Mouse (Mus musculus) myocyte (in vitro differentiated cells): Measurements from ENCODE around the gene Pdcd11. TPM values are rescaled to one million over a fixed set of nuclear protein-coding genes. Genes with fewer than 3 reads are reported as not detected.

ENCODE experiments used
- H3K27me3 ChIP-seq: one replicate; pipeline ENCODE4 v1.6.1; 2011; ENCODE audit not compliant: control insufficient read depth, insufficient read depth, insufficient read length
- H3K36me3 ChIP-seq: one replicate; pipeline ENCODE4 v1.6.1; 2011; ENCODE audit not compliant: control insufficient read depth, insufficient read depth
- H3K4me2 ChIP-seq: one replicate; pipeline ENCODE4 v1.6.1; 2011; ENCODE audit warnings: low read depth, control low read depth
- H3K4me3 ChIP-seq: one replicate; pipeline ENCODE4 v1.5.1; 2011; ENCODE audit warnings: mild to moderate bottlenecking, control low read depth, moderate library complexity
- H3K79me2 ChIP-seq: one replicate; pipeline ENCODE4 v1.6.1; 2011; ENCODE audit not compliant: control insufficient read depth, insufficient read depth
- H3ac ChIP-seq: one replicate; pipeline ENCODE4 v1.6.1; 2011; ENCODE audit not compliant: control insufficient read depth, insufficient read length
- CEBPB ChIP-seq: IDR thresholded peaks from 2 replicates; pipeline ENCODE4 v1.6.1; 2011; ENCODE audit warnings: mild to moderate bottlenecking, moderate library complexity; ENCODE audit not compliant: poor library complexity, insufficient read depth, severe bottlenecking
- E2F4 ChIP-seq: IDR thresholded peaks from one replicate; pipeline ENCODE4 v1.6.1; 2011; ENCODE audit warnings: mild to moderate bottlenecking, control low read depth, moderate library complexity; ENCODE audit not compliant: insufficient read depth
- MAX ChIP-seq: IDR thresholded peaks from one replicate; pipeline ENCODE4 v1.6.1; 2011; ENCODE audit warnings: low read depth, mild to moderate bottlenecking, control low read depth
- MYOD1 ChIP-seq, 3 experiments: IDR thresholded peaks; one replicate each; pipeline ENCODE4 v1.6.1; 2011; ENCODE audit warnings: control low read depth in 2 of 3, low read depth in 2 of 3, mild to moderate bottlenecking in 2 of 3, moderate library complexity in 1 of 3; ENCODE audit not compliant: insufficient read length in 2 of 3, control insufficient read depth in 1 of 3
- MYOG ChIP-seq, 3 experiments: IDR thresholded peaks; one replicate each; pipeline ENCODE4 v1.6.1; 2011; ENCODE audit warnings: control low read depth in 2 of 3, low read depth in 2 of 3, mild to moderate bottlenecking in 2 of 3; ENCODE audit not compliant: insufficient read length in 2 of 3, control insufficient read depth in 1 of 3, insufficient read depth in 1 of 3
- POLR2A ChIP-seq: IDR thresholded peaks from one replicate; pipeline ENCODE4 v1.6.1; 2011; ENCODE audit warnings: low read depth, mild to moderate bottlenecking, control low read depth, moderate library complexity; ENCODE audit not compliant: insufficient read length
- POLR2AphosphoS2 ChIP-seq: IDR thresholded peaks from one replicate; pipeline ENCODE4 v1.6.1; 2011; ENCODE audit warnings: low read depth, control low read depth; ENCODE audit not compliant: insufficient read length
- REST ChIP-seq: IDR thresholded peaks from one replicate; pipeline ENCODE4 v1.6.1; 2011; ENCODE audit warnings: mild to moderate bottlenecking, control low read depth, moderate library complexity; ENCODE audit not compliant: insufficient read depth, insufficient read length
- SRF ChIP-seq: IDR thresholded peaks from one replicate; pipeline ENCODE4 v1.6.1; 2011; ENCODE audit warnings: low read depth; ENCODE audit not compliant: control insufficient read depth, insufficient read length
- TCF12 ChIP-seq: IDR thresholded peaks from one replicate; pipeline ENCODE4 v1.6.1; 2011; ENCODE audit warnings: mild to moderate bottlenecking, control low read depth; ENCODE audit not compliant: poor library complexity, insufficient read depth, severe bottlenecking
- TCF3 ChIP-seq: IDR thresholded peaks from one replicate; pipeline ENCODE4 v1.6.1; 2011; ENCODE audit warnings: low read depth, control low read depth; ENCODE audit not compliant: insufficient read length
- USF1 ChIP-seq: IDR thresholded peaks from one replicate; pipeline ENCODE4 v1.6.1; 2011; ENCODE audit warnings: low read depth, mild to moderate bottlenecking, control low read depth, moderate library complexity
- polyA plus RNA-seq: library from polyadenylated mRNA; unstranded; fragments of >200 nt; fragmentation: generic; extraction: Trizol; gene quantifications from one replicate; pipeline ENCODE4 v1.2.1, GENCODE M21; 2012; ENCODE audit warnings: missing spikeins

Pdcd11 gene
- polyA plus RNA-seq, 1 experiment = 16.1 TPM

DNA sequence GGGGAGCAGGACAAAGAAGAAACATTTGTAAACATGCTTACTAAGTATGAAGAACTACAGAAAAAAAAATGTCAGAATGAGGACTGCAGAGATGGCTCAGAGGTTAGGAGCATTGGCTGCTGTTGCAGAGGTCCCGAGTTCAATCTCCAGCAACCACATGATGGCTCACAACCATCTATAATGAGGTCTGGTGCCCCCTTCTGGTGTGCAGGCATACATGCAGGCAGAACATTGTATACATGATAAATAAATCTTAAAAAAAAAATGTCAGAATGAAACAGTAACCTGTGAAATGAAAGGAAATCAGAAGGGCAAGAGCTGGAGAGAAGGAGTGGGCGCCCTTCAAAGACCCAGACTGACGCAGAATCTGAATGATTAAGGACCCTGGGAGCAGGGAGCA lies 24.7 kb upstream of the Pdcd11 start:
- TF ChIP-seq E2F4 (no peak), TCF3 (no peak)
- Histone ChIP-seq H3K27me3 (no peaks in the 10 kb centered on the region), H3K4me2 (no peak overlapping the region), H3ac (no peak overlapping the region), H3K79me2 (peaks cover 22% of the 10 kb centered on the region), H3K36me3 (no peaks in the 10 kb centered on the region), H3K4me3 (no peak overlapping the region)

- TF ChIP-seq TCF12 (no peak), POLR2A (peak; percentile 99), SRF (peak; percentile 91), MAX (no peak), MYOG (IDR thresholded peaks at IDR 0.05; ENCODE audit: control insufficient read depth in 1 of 3, insufficient read depth in 1 of 3, insufficient read length in 2 of 3, low read depth in 2 of 3) (peak in 2 of 3 experiments; percentile 31 to 36), USF1 (no peak), CEBPB (peak; percentile 71; the same call in 1 of the 2 replicates), MYOD1 (IDR thresholded peaks at IDR 0.05; ENCODE audit: control insufficient read depth in 1 of 3, insufficient read length in 2 of 3, low read depth in 2 of 3) (peak in 1 of 3 experiments; percentile 12), POLR2AphosphoS2 (peak; percentile 94), TCF3 (no peak), E2F4 (peak; percentile 38), REST (peak; percentile 77)
- Histone ChIP-seq H3K27me3 (no peaks in the 10 kb centered on the region), H3ac (peak within 1 kb of the TSS; percentile 87), H3K36me3 (peaks cover 9% of the 10 kb centered on the region), H3K79me2 (peaks cover 22% of the 10 kb centered on the region), H3K4me2 (peak within 1 kb of the TSS; percentile 99), H3K4me3 (peak within 1 kb of the TSS; percentile 35)
Measured at GRCm38 (mm10) chr19:47067096-47067882, 23.3 kb upstream of the Pdcd11 start, which contains the start of gene Taf5. Gene Taf5 (plus strand): TSS chr19:47067746.

DNA sequence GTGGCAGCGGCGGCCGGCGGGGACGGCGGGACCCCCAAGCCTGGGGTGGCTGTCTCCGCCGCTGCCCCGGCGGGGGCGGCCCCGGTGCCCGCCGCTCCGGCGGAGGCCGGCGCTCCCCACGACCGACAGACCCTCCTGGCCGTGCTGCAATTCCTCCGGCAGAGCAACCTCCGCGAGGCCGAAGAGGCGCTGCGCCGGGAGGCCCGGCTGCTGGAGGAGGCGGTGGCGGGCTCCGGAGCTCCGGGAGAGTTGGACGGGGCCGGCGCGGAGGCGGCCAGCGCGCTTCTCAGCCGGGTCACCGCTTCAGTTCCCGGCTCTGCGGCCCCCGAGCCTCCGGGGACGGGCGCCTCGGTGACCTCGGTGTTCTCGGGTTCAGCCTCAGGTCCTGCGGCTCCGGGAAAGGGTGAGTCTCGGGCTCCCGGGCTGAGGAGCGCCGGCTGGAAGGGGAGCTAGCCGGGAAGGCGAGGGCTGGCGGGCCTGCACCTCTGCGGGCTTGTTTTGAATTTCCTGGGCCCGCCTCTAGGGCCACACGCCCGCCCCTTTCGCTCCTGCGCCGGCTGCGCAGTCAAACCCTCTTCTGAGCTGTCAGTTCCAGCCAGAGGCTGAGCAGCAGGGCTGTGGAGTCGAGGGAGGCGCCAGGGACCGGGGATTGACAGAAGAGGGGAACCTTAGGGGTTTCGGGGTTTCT lies 22.5 kb upstream of the Pdcd11 start:
- peak overlapping the region; percentile 87 for H3ac ChIP-seq
- no peaks in the 10 kb centered on the region for H3K27me3 ChIP-seq
- peaks cover 22% of the 10 kb centered on the region for H3K79me2 ChIP-seq
- H3K36me3 ChIP-seq = peaks cover 14% of the 10 kb centered on the region
- peak overlapping the region; percentile 35 for H3K4me3 ChIP-seq
- peak overlapping the region; percentile 99 for H3K4me2 ChIP-seq
- TF ChIP-seq POLR2A (peak; percentile 74), POLR2AphosphoS2 (peak; percentile 50), CEBPB (no peak), MAX (no peak), USF1 (no peak), E2F4 (peak; percentile 85)

GRCm38 (mm10) chr19:47088226-47088625 lies 2.3 kb upstream of the Pdcd11 start:
- Histone ChIP-seq H3K36me3 (peaks cover 36% of the 10 kb centered on the region), H3K79me2 (peaks cover 75% of the 10 kb centered on the region), H3ac (no peak overlapping the region), H3K4me2 (peak overlapping the region; percentile 100), H3K27me3 (no peaks in the 10 kb centered on the region), H3K4me3 (no peak overlapping the region)
- TF ChIP-seq E2F4 = no peak
- TF ChIP-seq POLR2A = no peak
- TF ChIP-seq USF1 = no peak
- TF ChIP-seq POLR2AphosphoS2 = no peak
- no peak for TF ChIP-seq CEBPB
- no peak for TF ChIP-seq MYOG (IDR thresholded peaks at IDR 0.05; ENCODE audit: control insufficient read depth in 1 of 3, insufficient read depth in 1 of 3, insufficient read length in 2 of 3, low read depth in 2 of 3)
- TF ChIP-seq TCF3 = no peak
- TF ChIP-seq MYOD1 (IDR thresholded peaks at IDR 0.05; ENCODE audit: control insufficient read depth in 1 of 3, insufficient read length in 2 of 3, low read depth in 2 of 3) = no peak
- no peak for TF ChIP-seq MAX
- no peak for TF ChIP-seq REST
- TF ChIP-seq TCF12 = no peak
- TF ChIP-seq SRF = no peak
